Mouse (Mus musculus) right cerebral cortex, postnatal 25 days (tissue): Measurements from ENCODE around the gene Bicral.

Experiments
- DNase-seq: peaks from one replicate; pipeline ENCODE4 v3.0.0; 2022

Bicral gene

GRCm38 (mm10) chr17:46857903-46858748 lies at the start of gene Bicral:
Gene Bicral, minus strand, starts transcription at chr17:46858482.
- DNase-seq = peak; percentile 70

GRCm38 (mm10) chr17:46903876-46904490 lies 45.7 kb upstream of the Bicral start:
- DNase-seq = peak; percentile 63

GRCm38 (mm10) chr17:46900941-46901340 lies 42.7 kb upstream of the Bicral start:
- DNase-seq = no peak

GRCm38 (mm10) chr17:46897221-46897950 lies 39.1 kb upstream of the Bicral start:
- no peak for DNase-seq

GRCm38 (mm10) chr17:46895426-46895825 lies 37.1 kb upstream of the Bicral start:
- no peak for DNase-seq

- no peak for DNase-seq
Measured at GRCm38 (mm10) chr17:46890843-46891594, 32.7 kb upstream of the Bicral start.

GRCm38 (mm10) chr17:46890116-46890815 lies 32.0 kb upstream of the Bicral start, which contains the start of gene Tbcc:
Gene Tbcc, plus strand, starts transcription at chr17:46890684.
- DNase-seq = peak; percentile 97

- DNase-seq = peak; percentile 81
Measured at GRCm38 (mm10) chr17:46889450-46890084, 31.3 kb upstream of the Bicral start.

GRCm38 (mm10) chr17:46888511-46889212 lies 30.4 kb upstream of the Bicral start:
- DNase-seq = peak; percentile 35

GRCm38 (mm10) chr17:46885910-46886643 lies 27.8 kb upstream of the Bicral start:
- DNase-seq = no peak

- DNase-seq = no peak
Measured at GRCm38 (mm10) chr17:46885218-46885909, 27.1 kb upstream of the Bicral start.

GRCm38 (mm10) chr17:46884766-46885165 lies 26.5 kb upstream of the Bicral start:
- DNase-seq = no peak

GRCm38 (mm10) chr17:46883107-46883506 lies 24.8 kb upstream of the Bicral start:
- DNase-seq = no peak

- no peak for DNase-seq
Measured at GRCm38 (mm10) chr17:46881728-46882127, 23.4 kb upstream of the Bicral start.

GRCm38 (mm10) chr17:46880322-46880721 lies 22.0 kb upstream of the Bicral start:
- no peak for DNase-seq

GRCm38 (mm10) chr17:46879841-46880311 lies 21.6 kb upstream of the Bicral start:
- DNase-seq = no peak

- no peak for DNase-seq
Measured at GRCm38 (mm10) chr17:46877061-46877460, 18.8 kb upstream of the Bicral start.

- DNase-seq = no peak
Measured at GRCm38 (mm10) chr17:46876371-46876950, 18.2 kb upstream of the Bicral start.

- no peak for DNase-seq
Measured at GRCm38 (mm10) chr17:46875626-46876025, 17.3 kb upstream of the Bicral start.
